Mouse (Mus musculus) CH12F3 (cell line): Measurements from ENCODE around the gene Mrpl53.

Source experiments
- in situ Hi-C: fragments of 300-500 bp; cut with MboI; formaldehyde crosslinking; loops from 2 replicates; pipeline ENCODE4 v1.14.3; 2020; ENCODE audit warnings: low sequenced_read_pairs

Mrpl53 gene

DNA sequence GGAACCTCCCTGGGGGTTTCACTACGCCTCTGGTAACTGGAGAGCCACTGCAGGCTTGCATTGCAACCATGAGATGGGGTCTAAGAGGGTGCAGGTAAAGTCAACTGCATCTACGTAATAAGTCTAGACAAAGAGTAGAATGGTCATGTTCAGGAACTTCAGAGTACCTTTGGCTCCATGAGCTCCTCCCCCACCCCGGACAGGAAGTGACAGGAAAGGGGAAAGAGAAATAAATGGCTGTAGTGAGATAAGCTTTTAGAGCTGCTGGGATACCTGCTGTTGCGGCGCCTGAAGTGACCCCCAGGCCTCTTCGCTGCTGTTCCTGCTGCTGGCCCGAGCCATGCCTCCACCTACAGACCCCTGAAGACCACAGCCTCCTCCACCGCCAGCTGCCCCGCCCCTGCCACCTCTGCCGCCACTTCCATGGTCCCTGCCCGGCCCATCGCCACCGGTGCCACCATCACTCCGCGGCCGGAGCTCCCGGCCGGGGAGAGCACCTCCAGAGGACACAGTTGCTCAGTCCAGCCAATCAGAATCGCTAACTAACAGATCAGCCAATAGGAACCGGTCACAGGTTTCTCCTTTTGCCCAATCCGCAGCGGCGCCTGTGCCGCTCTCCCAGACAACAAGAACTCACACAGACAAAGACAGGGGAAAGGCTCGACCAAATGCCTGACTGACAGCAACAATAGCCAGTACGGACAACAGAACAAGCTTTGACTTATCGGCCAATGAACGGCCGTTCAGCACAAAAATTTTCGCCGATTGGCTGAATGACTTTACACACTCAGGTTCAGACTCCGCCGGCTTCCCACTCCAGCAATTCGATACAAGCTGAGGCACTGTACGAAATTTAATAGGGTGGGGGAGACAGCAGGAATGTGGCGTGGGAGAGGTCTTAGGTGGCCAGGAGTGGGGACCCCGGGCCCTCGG, 12.4 kb downstream of the Mrpl53 start, which contains the start of gene Wbp1:
Gene Wbp1 (minus strand): TSS at position 630 of the 933 bp plus-strand sequence.
- in situ Hi-C loops, result no loop called here

- in situ Hi-C loops, result no loop called here
Observed at GRCm38 (mm10) chr6:83121863-83122710, 13.2 kb downstream of the Mrpl53 start.

- in situ Hi-C loops, result no loop called here
Observed at GRCm38 (mm10) chr6:83122961-83123360, 14.1 kb downstream of the Mrpl53 start.

GRCm38 (mm10) chr6:83124851-83125312, 16.0 kb downstream of the Mrpl53 start:
- in situ Hi-C loops, result no loop called here

DNA sequence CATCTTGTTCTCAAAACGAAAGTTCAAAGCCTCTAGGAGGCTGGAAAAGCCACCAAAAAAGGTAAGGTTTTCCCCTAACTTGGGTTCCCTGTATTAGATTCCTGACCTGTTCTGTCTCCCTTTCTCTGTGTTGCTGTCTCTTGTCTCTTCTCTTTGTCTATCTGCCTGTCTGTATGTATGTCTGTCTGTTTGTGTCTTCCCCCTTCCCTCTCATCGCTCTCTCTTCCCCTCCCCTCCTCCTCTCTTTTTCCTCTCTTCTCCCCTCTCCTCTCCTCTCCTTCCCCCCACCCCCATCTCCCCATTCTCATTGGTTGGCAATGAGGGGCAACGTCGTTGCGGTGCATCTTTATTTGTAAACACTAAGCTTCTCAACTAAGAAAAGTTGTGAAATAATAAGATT, 16.5 kb downstream of the Mrpl53 start, which contains the start of gene Ino80b:
Gene Ino80b (minus strand): TSS at position 101 of the 400 bp plus-strand sequence.
- in situ Hi-C loops, result no loop called here

GRCm38 (mm10) chr6:83127419-83127818, 18.6 kb downstream of the Mrpl53 start:
- in situ Hi-C loops, result no loop called here

DNA sequence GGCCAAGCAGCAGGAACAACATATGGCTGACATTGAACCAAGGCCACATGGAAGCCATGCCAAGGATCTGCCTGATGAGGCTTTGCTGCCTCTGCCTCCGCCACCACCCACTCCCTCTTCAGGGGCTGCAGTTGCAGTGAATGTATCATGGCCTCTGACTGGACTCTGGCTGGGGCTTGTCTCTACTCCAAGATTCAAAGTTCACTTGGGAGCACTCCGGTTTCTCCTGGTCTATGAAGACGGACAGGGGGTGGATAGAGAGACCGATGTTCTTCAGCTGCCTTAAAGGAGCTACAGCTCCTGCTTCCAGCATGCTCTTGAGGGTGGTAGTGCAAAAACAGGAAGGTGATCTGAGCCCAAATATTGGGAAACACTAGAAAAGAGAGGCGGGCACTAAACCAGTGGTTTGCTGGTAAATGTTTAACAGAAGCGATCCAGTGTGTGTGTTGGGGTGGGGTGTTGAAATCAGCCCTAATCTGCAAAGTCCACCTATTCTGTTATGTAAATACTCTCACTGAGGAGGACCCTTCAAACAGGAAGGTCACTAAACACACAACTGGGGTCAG, 22.7 kb downstream of the Mrpl53 start:
- in situ Hi-C loops, result no loop called here

DNA sequence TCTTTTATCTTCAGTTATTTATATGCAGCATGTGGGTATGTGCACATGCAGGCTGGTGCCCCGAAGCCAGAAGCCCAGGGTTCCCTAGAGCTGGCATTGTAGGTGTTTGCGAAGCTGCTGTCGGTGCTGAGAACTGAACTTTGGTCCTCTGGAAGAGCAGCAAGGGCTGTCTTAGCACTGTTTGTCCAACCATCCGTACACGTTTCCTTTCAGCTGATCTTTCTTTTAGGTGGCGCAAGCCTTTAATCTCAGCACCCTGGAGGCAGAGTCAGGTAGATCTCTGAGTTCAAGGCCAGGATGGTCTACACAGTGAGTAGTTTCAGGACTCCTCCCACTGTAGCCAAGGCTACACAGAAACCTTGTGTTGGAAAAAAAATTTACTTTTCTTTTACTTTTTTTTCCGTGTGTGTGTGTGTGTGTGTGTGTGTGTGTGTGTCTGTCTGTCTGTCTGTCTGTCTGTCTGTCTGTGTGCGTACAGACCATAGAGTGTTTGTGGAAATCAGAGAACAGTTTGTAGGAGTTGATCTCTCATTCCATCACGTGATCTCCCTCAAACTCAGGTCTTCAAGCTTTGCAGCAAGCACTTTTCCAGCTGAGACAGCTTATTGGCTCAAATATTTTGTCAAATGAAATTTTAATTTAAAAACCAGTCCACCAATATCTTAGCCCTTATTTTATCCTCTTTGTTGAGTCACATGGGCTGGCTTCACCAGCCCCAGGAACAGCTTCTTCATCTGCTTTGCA, 23.5 kb downstream of the Mrpl53 start:
- in situ Hi-C loops, result no loop called here

- in situ Hi-C loops, result no loop called here
Observed at GRCm38 (mm10) chr6:83134226-83134625, 25.4 kb downstream of the Mrpl53 start.

- in situ Hi-C loops, result no loop called here
Observed at GRCm38 (mm10) chr6:83134951-83135513, 26.2 kb downstream of the Mrpl53 start, which contains the start of gene Rtkn. Gene Rtkn, plus strand, starts transcription at chr6:83135463.

- in situ Hi-C loops, result no loop called here
Observed at GRCm38 (mm10) chr6:83135571-83136161, 26.8 kb downstream of the Mrpl53 start.

DNA sequence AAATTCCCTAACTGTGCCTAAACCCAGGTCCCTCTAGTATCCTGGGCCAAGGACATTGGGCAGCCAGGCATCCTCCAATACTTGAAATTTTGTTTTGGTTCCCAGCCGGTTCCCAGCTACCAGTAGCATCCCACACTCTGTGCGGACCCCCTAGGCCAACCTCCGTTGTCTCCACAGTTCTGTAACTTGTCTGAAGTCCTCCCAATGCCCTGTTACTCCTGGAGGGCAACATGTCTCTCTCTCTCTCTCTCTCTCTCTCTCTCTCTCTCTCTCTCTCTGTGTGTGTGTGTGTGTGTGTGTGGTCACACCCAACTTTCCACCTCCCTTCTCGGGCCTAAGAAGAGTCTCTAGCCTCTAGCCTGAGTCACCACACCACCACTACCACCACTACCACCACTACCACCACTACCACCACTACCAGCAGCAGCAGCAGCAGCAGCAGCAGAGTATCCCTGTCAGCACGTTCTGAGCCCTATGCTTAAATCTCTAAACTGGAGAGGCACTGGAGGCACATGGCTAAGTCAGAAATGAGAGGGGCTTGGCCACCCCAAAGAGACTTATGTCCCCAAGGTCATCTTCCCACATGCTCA, 27.5 kb downstream of the Mrpl53 start:
- in situ Hi-C loops, result no loop called here

- in situ Hi-C loops, result no loop called here
Observed at GRCm38 (mm10) chr6:83136881-83137575, 28.2 kb downstream of the Mrpl53 start.

- in situ Hi-C loops, result no loop called here
Observed at GRCm38 (mm10) chr6:83137576-83137950, 28.7 kb downstream of the Mrpl53 start.

- in situ Hi-C loops, result no loop called here
Observed at GRCm38 (mm10) chr6:83138056-83138455, 29.2 kb downstream of the Mrpl53 start.

GRCm38 (mm10) chr6:83140044-83140443, 31.2 kb downstream of the Mrpl53 start:
- in situ Hi-C loops, result no loop called here

GRCm38 (mm10) chr6:83141636-83142035, 32.8 kb downstream of the Mrpl53 start:
- in situ Hi-C loops, result no loop called here

DNA sequence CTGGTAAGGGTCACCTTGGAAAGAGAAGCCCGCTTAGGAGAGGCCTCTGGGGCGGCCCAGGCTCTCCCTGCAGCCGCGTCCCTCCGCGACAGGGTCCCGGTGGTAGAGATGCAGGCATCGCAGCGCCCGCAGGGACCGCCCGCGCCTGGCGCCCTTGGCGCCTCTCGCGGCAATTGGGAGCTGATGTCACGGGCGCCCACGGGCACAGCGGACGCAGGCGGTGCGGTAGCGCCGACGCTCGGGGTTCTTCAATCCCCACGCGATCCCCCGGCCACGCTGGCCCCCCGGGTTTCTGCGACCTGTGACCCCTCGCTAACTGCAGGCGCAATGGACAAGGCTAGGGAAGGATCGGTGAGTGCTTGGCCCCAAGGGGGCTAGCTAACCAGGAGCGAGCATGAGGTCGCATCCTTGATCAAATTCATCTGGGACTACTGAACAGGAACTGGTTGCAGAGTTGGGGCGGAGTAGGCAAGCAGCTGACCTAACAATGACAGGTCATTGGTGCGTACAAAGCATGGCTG, 33.4 kb downstream of the Mrpl53 start:
- in situ Hi-C loops, result no loop called here
